Mouse (Mus musculus) thymus, adult 2 months (tissue): ENCODE data around the gene Gm47283.
"Not testable (repeated sequence)": the region's sequence is repeated elsewhere in the genome, so short reads cannot be mapped to it uniquely, and the experiment has no call there.

ENCODE experiments used
- CTCF ChIP-seq: fragments of 200-500 bp; IDR thresholded peaks from 2 replicates; pipeline ENCODE4 v1.5.1; 2012; ENCODE audit warnings: mild to moderate bottlenecking, control low read depth, low read length, moderate library complexity, borderline replicate concordance; ENCODE audit not compliant: control insufficient read depth, poor library complexity, insufficient read depth; ENCODE audit errors: extremely low read depth
- POLR2A ChIP-seq: fragments of 200-500 bp; IDR thresholded peaks from 2 replicates; pipeline ENCODE4 v1.6.1; 2012; ENCODE audit warnings: mild to moderate bottlenecking, low read length, control low read depth, moderate library complexity; ENCODE audit not compliant: control insufficient read depth, poor library complexity, insufficient read depth; ENCODE audit errors: extremely low read depth

GRCm38 (mm10) chrY:90744381-90744981, 40.1 kb upstream of the Gm47283 start:
- TF ChIP-seq CTCF, POLR2A: not testable (repeated sequence)
